Mouse (Mus musculus) heart, adult 2 months (tissue): ENCODE measurements around the gene Lrwd1. TPM values are rescaled to one million over a fixed set of nuclear protein-coding genes. Genes with fewer than 3 reads are reported as not detected.

Experiments
- DNase-seq, 2 experiments: peaks; one replicate each; pipeline ENCODE4 v3.0.0; 2021
- H3K27ac ChIP-seq: fragments of 200-600 bp; 2 replicates; pipeline ENCODE4 v1.8.1; 2022
- H3K27me3 ChIP-seq: fragments of 200-500 bp; 2 replicates; pipeline ENCODE4 v1.6.1; 2012; ENCODE audit warnings: mild to moderate bottlenecking, low read length, inconsistent platforms, mixed read lengths; ENCODE audit not compliant: control insufficient read depth, insufficient read depth
- H3K36me3 ChIP-seq: fragments of 200-500 bp; 2 replicates; pipeline ENCODE4 v1.6.1; 2012; ENCODE audit warnings: low read length, inconsistent platforms; ENCODE audit not compliant: control insufficient read depth, insufficient read depth
- H3K4me1 ChIP-seq: fragments of 200-500 bp; 2 replicates; pipeline ENCODE4 v1.6.1; 2011; ENCODE audit warnings: low read length; ENCODE audit not compliant: control insufficient read depth, insufficient read depth
- H3K4me3 ChIP-seq: fragments of 200-600 bp; 2 replicates; pipeline ENCODE4 v1.8.1; 2022
- H3K79me2 ChIP-seq: fragments of 200-500 bp; replicated peaks from 2 replicates; pipeline ENCODE4 v1.6.1; 2012; ENCODE audit warnings: mild to moderate bottlenecking, inconsistent platforms, low read length, moderate library complexity, mixed read lengths; ENCODE audit not compliant: control insufficient read depth, insufficient read depth
- H3K9ac ChIP-seq: fragments of 200-500 bp; 2 replicates; pipeline ENCODE4 v1.6.1; 2012; ENCODE audit warnings: low read depth, mild to moderate bottlenecking, control low read depth, inconsistent platforms, low read length, mixed read lengths
- CTCF ChIP-seq: fragments of 200-600 bp; IDR thresholded peaks from 2 replicates; pipeline ENCODE4 v1.8.1; 2022; ENCODE audit warnings: antibody characterized with exemption, mild to moderate bottlenecking, moderate library complexity
- EP300 ChIP-seq: fragments of 200-500 bp; IDR thresholded peaks from 2 replicates; pipeline ENCODE4 v1.6.1; 2011; ENCODE audit warnings: low read depth, low read length, control low read depth; ENCODE audit not compliant: insufficient read depth
- POLR2A ChIP-seq: fragments of 200-500 bp; IDR thresholded peaks from 2 replicates; pipeline ENCODE4 v1.6.1; 2011; ENCODE audit warnings: mild to moderate bottlenecking, low read depth, low read length, control low read depth; ENCODE audit not compliant: insufficient read depth
- WGBS: fragments of 180-500 bp; shearing (Covaris S2); methylation state at CpG from one replicate; pipeline ENCODE4 v1.1.7; 2018; 5-methylcytosine and 5-hydroxymethylcytosine counted together
- intact Hi-C: fragments of 180-260 bp; cut with DNase I; formaldehyde crosslinking; loops from one replicate; pipeline ENCODE4 v1.15.1; 2025
- microRNA-seq, 2 experiments: library from miRNA; unstranded; fragments of <30 nt; microRNA quantifications; one replicate each; pipeline ENCODE4 v1.2.0; 2021
- polyA plus RNA-seq: library from polyadenylated mRNA; depleted of rRNA; stranded (reverse); fragments of >200 nt; gene quantifications from 2 replicates; pipeline ENCODE4 v1.2.3, GENCODE M21; 2012; rRNA removed
- total RNA-seq, 2 experiments: library from RNA; stranded (reverse); gene quantifications; 2 replicates each; pipeline ENCODE4 v1.2.3; 2021

Gene Lrwd1
- total and polyA plus RNA-seq, 3 experiments: 5.4 to 11.5 (median 5.5) TPM

- H3K4me3 ChIP-seq: no peak overlapping the region
- no peak overlapping the region for H3K9ac ChIP-seq
- H3K27ac ChIP-seq: no peak overlapping the region
- no peaks in the 10 kb centered on the region for H3K79me2 ChIP-seq
- no peak for DNase-seq
- TF ChIP-seq EP300: no peak
- no peak for TF ChIP-seq POLR2A
- TF ChIP-seq CTCF: no peak
- H3K27me3 ChIP-seq: no peaks in the 10 kb centered on the region
- no peaks in the 10 kb centered on the region for H3K36me3 ChIP-seq
- intact Hi-C loops: no loop called here
- peaks cover 5% of the 10 kb centered on the region for H3K4me1 ChIP-seq
- WGBS: 37% methylated on average over 6 of the region's 6 CpGs
These were observed 62.8 kb downstream of the Lrwd1 start for GRCm38 (mm10) chr5:136073051-136073450.

Small RNA genes lying within 50 kb of the gene (microRNA-seq; reads per million reads assigned to microRNA genes)
- 0.77 to 1.1 reads per million in 2 experiments for gene Mir7035

Other genes starting within 250 kb of the Lrwd1 start
- gene Hspb1, start 248.2 kb downstream of the Lrwd1 start, total RNA-seq: 100 to 1,000 TPM; 434 to 446 TPM
- gene Hspb1, start 248.2 kb downstream of the Lrwd1 start, polyA plus RNA-seq: 427 and 635 TPM in 2 replicates
- gene Ywhag, start 201.5 kb downstream of the Lrwd1 start, total RNA-seq: 100 to 1,000 TPM; 275 to 304 TPM
- 99.0 and 116 TPM in 2 replicates for gene Ywhag, start 201.5 kb downstream of the Lrwd1 start, polyA plus RNA-seq
- gene Ssc4d, start 161.5 kb downstream of the Lrwd1 start, total RNA-seq: under 1 TPM; 0.09 to 0.21 TPM
- 1.0 and 1.6 TPM in 2 replicates for gene Ssc4d, start 161.5 kb downstream of the Lrwd1 start, polyA plus RNA-seq
- not detected for gene Zp3, start 156.0 kb downstream of the Lrwd1 start, total RNA-seq
- not detected in 2 replicates for gene Zp3, start 156.0 kb downstream of the Lrwd1 start, polyA plus RNA-seq
- gene Dtx2, start 141.3 kb downstream of the Lrwd1 start, total RNA-seq: 1 to 10 TPM; 6.3 to 7.3 TPM
- gene Dtx2, start 141.3 kb downstream of the Lrwd1 start, polyA plus RNA-seq: 9.7 and 10.9 TPM in 2 replicates
- 10 to 100 TPM; 16.7 to 18.6 TPM for gene Upk3b, start 97.6 kb downstream of the Lrwd1 start, total RNA-seq
- gene Upk3b, start 97.6 kb downstream of the Lrwd1 start, polyA plus RNA-seq: 25.8 and 30.5 TPM in 2 replicates
- gene Upk3bl, start 81.6 kb downstream of the Lrwd1 start, total RNA-seq: not detected
- not detected in 2 replicates for gene Upk3bl, start 81.6 kb downstream of the Lrwd1 start, polyA plus RNA-seq
- gene Rasa4, start 52.2 kb downstream of the Lrwd1 start, total RNA-seq: 1 to 10 TPM; 3.8 to 4.7 TPM
- gene Rasa4, start 52.2 kb downstream of the Lrwd1 start, polyA plus RNA-seq: 6.0 and 8.1 TPM in 2 replicates
- 10 to 100 TPM; 63.5 to 89.3 TPM for gene Polr2j, start 19.4 kb downstream of the Lrwd1 start, total RNA-seq
- gene Polr2j, start 19.4 kb downstream of the Lrwd1 start, polyA plus RNA-seq: 66.9 and 70.9 TPM in 2 replicates
- 1 to 10 TPM; 5.3 to 6.4 TPM for gene Alkbh4, start 72 bp upstream of the Lrwd1 start, total RNA-seq
- gene Alkbh4, start 72 bp upstream of the Lrwd1 start, polyA plus RNA-seq: 6.2 and 9.7 TPM in 2 replicates
- gene Orai2, start 34.6 kb upstream of the Lrwd1 start, total RNA-seq: 1 to 10 TPM in 1 of 2 experiments, under 1 TPM in 1; 0.76 to 1.6 TPM
- 2.9 and 5.5 TPM in 2 replicates for gene Orai2, start 34.6 kb upstream of the Lrwd1 start, polyA plus RNA-seq
- gene Prkrip1, start 62.9 kb upstream of the Lrwd1 start, total RNA-seq: 10 to 100 TPM; 16.8 to 19.0 TPM
- 8.2 and 9.2 TPM in 2 replicates for gene Prkrip1, start 62.9 kb upstream of the Lrwd1 start, polyA plus RNA-seq
- under 1 TPM; 0.55 to 0.80 TPM for gene Sh2b2, start 110.5 kb upstream of the Lrwd1 start, total RNA-seq
- 2.2 and 6.7 TPM in 2 replicates for gene Sh2b2, start 110.5 kb upstream of the Lrwd1 start, polyA plus RNA-seq